Mouse (Mus musculus) heart, adult 2 months (tissue): Measurements from ENCODE around the gene Iffo2. TPM values are rescaled to one million over a fixed set of nuclear protein-coding genes. Genes with fewer than 3 reads are reported as not detected.

ENCODE experiments used
- DNase-seq, 2 experiments: peaks; one replicate each; pipeline ENCODE4 v3.0.0; 2021
- H3K27ac ChIP-seq: fragments of 200-600 bp; 2 replicates; pipeline ENCODE4 v1.8.1; 2022
- H3K27me3 ChIP-seq: fragments of 200-500 bp; 2 replicates; pipeline ENCODE4 v1.6.1; 2012; ENCODE audit warnings: mild to moderate bottlenecking, low read length, inconsistent platforms, mixed read lengths; ENCODE audit not compliant: control insufficient read depth, insufficient read depth
- H3K36me3 ChIP-seq: fragments of 200-500 bp; 2 replicates; pipeline ENCODE4 v1.6.1; 2012; ENCODE audit warnings: low read length, inconsistent platforms; ENCODE audit not compliant: control insufficient read depth, insufficient read depth
- H3K4me1 ChIP-seq: fragments of 200-500 bp; 2 replicates; pipeline ENCODE4 v1.6.1; 2011; ENCODE audit warnings: low read length; ENCODE audit not compliant: control insufficient read depth, insufficient read depth
- H3K4me3 ChIP-seq: fragments of 200-600 bp; 2 replicates; pipeline ENCODE4 v1.8.1; 2022
- H3K79me2 ChIP-seq: fragments of 200-500 bp; replicated peaks from 2 replicates; pipeline ENCODE4 v1.6.1; 2012; ENCODE audit warnings: mild to moderate bottlenecking, inconsistent platforms, low read length, moderate library complexity, mixed read lengths; ENCODE audit not compliant: control insufficient read depth, insufficient read depth
- H3K9ac ChIP-seq: fragments of 200-500 bp; 2 replicates; pipeline ENCODE4 v1.6.1; 2012; ENCODE audit warnings: low read depth, mild to moderate bottlenecking, control low read depth, inconsistent platforms, low read length, mixed read lengths
- CTCF ChIP-seq: fragments of 200-600 bp; IDR thresholded peaks from 2 replicates; pipeline ENCODE4 v1.8.1; 2022; ENCODE audit warnings: antibody characterized with exemption, mild to moderate bottlenecking, moderate library complexity
- EP300 ChIP-seq: fragments of 200-500 bp; IDR thresholded peaks from 2 replicates; pipeline ENCODE4 v1.6.1; 2011; ENCODE audit warnings: low read depth, low read length, control low read depth; ENCODE audit not compliant: insufficient read depth
- POLR2A ChIP-seq: fragments of 200-500 bp; IDR thresholded peaks from 2 replicates; pipeline ENCODE4 v1.6.1; 2011; ENCODE audit warnings: mild to moderate bottlenecking, low read depth, low read length, control low read depth; ENCODE audit not compliant: insufficient read depth
- WGBS: fragments of 180-500 bp; shearing (Covaris S2); methylation state at CpG from one replicate; pipeline ENCODE4 v1.1.7; 2018; 5-methylcytosine and 5-hydroxymethylcytosine counted together
- intact Hi-C: fragments of 180-260 bp; cut with DNase I; formaldehyde crosslinking; loops from one replicate; pipeline ENCODE4 v1.15.1; 2025
- polyA plus RNA-seq: library from polyadenylated mRNA; depleted of rRNA; stranded (reverse); fragments of >200 nt; gene quantifications from 2 replicates; pipeline ENCODE4 v1.2.3, GENCODE M21; 2012
- total RNA-seq, 2 experiments: library from RNA; stranded (reverse); gene quantifications; 2 replicates each; pipeline ENCODE4 v1.2.3; 2021

Iffo2 gene
- total and polyA plus RNA-seq, 3 experiments: 3.1 to 5.0 (median 4.9) TPM

DNA sequence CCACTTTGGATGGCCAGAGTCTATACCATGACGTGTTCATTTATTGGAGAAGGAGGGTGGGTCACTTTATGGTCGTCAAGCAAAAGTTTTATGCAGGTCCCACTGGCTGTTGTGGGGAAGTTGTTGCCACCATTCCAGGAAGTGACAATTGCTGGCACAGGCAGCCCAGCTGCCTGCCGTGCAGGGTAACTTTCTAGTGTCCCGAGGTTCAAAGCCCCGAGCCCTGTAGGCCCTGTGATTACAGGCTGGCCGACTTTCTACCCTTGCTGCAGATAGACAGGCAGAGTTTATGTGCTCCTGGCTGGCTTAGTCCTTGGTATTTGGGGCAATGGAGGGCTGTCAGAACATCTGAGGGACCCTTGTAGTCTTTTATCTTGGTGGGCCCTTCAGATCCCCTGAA, 49.1 kb downstream of the Iffo2 start:
- H3K27me3 ChIP-seq: no peaks in the 10 kb centered on the region
- peaks cover 9% of the 10 kb centered on the region for H3K79me2 ChIP-seq
- no peak for DNase-seq
- TF ChIP-seq CTCF (no peak), EP300 (no peak), POLR2A (no peak)
- peak overlapping the region; percentile 85 for H3K27ac ChIP-seq
- WGBS: 35% methylated on average over 6 of the region's 6 CpGs
- no peak overlapping the region; the same call in 1 of the 2 replicates for H3K9ac ChIP-seq
- peaks cover 31% of the 10 kb centered on the region for H3K4me1 ChIP-seq
- H3K36me3 ChIP-seq: no peaks in the 10 kb centered on the region
- no peak overlapping the region for H3K4me3 ChIP-seq
- intact Hi-C loops: no loop called here

GRCm38 (mm10) chr4:139580663-139581336, 50.5 kb downstream of the Iffo2 start:
- 12% methylated on average over 15 of the region's 15 CpGs for WGBS
- no peaks in the 10 kb centered on the region for H3K27me3 ChIP-seq
- H3K4me3 ChIP-seq: peak overlapping the region; percentile 36
- TF ChIP-seq POLR2A: no peak
- TF ChIP-seq EP300: 0 out of 2 replicates have a peak, but pooled peaks have one; percentile 16
- peak overlapping the region; percentile 85 for H3K27ac ChIP-seq
- H3K9ac ChIP-seq: peak overlapping the region; percentile 18
- no peaks in the 10 kb centered on the region for H3K36me3 ChIP-seq
- intact Hi-C loops: loop anchor here (2.0 kb wide), 1 partner anchor 18 kb away; no protein-coding TSS in a partner anchor
- peak in 1 of 2 experiments; percentile 70 for DNase-seq
- peaks cover 3% of the 10 kb centered on the region for H3K79me2 ChIP-seq
- H3K4me1 ChIP-seq: peaks cover 32% of the 10 kb centered on the region

DNA sequence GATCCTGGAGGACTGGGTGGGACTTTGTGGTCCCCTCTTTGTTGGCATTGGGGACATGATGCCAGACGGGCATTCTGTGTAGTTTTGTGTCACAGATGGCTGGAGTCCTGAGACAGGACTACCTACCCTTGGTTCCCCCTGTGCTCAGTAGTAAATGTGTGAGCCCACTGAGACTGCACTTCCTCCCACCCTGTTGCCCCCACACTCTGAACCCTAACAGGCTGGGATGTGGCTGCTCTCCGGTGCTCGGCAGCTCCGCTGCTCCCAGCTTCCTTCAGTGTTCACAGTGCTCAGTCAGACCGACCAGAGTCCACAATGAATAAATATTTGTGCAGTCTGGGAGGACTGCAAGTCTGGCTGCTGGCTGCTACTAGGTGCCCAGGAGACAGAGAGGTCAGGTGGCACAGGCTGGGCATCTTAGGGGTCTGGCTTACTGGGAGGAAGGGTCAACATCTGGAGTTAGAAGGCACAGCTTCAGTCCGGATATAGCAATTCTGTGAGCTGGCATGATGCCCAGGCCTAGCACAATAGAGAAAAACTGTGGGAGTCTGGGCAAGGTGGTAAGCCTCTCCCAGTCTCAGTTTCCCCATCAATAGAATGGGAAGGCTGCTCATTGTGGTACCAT, 51.2 kb downstream of the Iffo2 start:
- H3K27ac ChIP-seq: peak overlapping the region; percentile 85
- peaks cover 30% of the 10 kb centered on the region for H3K4me1 ChIP-seq
- H3K9ac ChIP-seq: no peak overlapping the region; the same call in 1 of the 2 replicates
- peak overlapping the region; percentile 36; the same call in 1 of the 2 replicates for H3K4me3 ChIP-seq
- TF ChIP-seq EP300: no peak
- no peak for TF ChIP-seq POLR2A
- TF ChIP-seq CTCF: no peak
- DNase-seq: peak in 1 of 2 experiments; percentile 51
- peaks cover 1% of the 10 kb centered on the region; the same call in 1 of the 2 replicates for H3K79me2 ChIP-seq
- intact Hi-C loops: loop anchor here (2.0 kb wide), 1 partner anchor 17 kb away; no protein-coding TSS in a partner anchor
- no peaks in the 10 kb centered on the region for H3K27me3 ChIP-seq
- no peaks in the 10 kb centered on the region for H3K36me3 ChIP-seq
- 17% methylated on average over 6 of the region's 6 CpGs for WGBS

GRCm38 (mm10) chr4:139582346-139582745, 52.0 kb downstream of the Iffo2 start:
- H3K27ac ChIP-seq: peak overlapping the region; percentile 51
- no peak for DNase-seq
- WGBS: 69% methylated on average over 6 of the region's 6 CpGs

DNA sequence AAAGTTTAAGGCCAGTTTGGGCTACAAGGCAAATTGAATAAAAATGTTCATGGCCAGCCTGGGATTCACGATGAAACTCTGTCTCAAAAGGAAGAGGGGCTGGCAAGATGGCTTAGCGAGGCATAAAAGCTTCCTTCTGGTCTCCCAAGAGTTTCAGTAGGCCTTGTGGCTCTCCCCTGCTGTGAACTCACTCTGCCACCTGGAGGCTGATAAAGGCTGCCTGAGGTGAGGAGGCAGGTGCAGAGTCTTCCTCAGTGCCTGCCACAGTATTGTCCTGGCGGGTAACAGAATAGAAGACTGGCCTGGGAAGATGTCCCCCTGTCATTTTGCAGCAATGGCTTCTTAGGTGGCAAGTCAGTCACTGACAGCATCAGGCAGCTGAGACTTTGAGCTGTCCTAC, 52.6 kb downstream of the Iffo2 start:
- 53% methylated on average over 3 of the region's 3 CpGs for WGBS

More at GRCm38 (mm10) chr4:139582346-139582745, 52.0 kb downstream of the Iffo2 start:
- Histone ChIP-seq H3K4me1 (peaks cover 30% of the 10 kb centered on the region), H3K4me3 (no peak overlapping the region), H3K27me3 (no peaks in the 10 kb centered on the region), H3K9ac (no peak overlapping the region), H3K36me3 (no peaks in the 10 kb centered on the region), H3K79me2 (no peaks in the 10 kb centered on the region)
- intact Hi-C loops: no loop called here
- TF ChIP-seq POLR2A (no peak), CTCF (no peak), EP300 (no peak)

More for the DNA sequence above, 52.6 kb downstream of the Iffo2 start:
- intact Hi-C loops: no loop called here
- H3K27ac ChIP-seq: no peak overlapping the region; the same call in 1 of the 2 replicates
- H3K4me3 ChIP-seq: no peak overlapping the region
- no peak overlapping the region for H3K9ac ChIP-seq
- H3K27me3 ChIP-seq: no peaks in the 10 kb centered on the region
- no peaks in the 10 kb centered on the region for H3K36me3 ChIP-seq
- peaks cover 35% of the 10 kb centered on the region for H3K4me1 ChIP-seq
- H3K79me2 ChIP-seq: 0 out of 2 replicates have a peak, but pooled peaks cover 1% of the 10 kb centered on the region
- no peak for DNase-seq
- TF ChIP-seq CTCF (peak; percentile 18; the same call in 1 of the 2 replicates), POLR2A (no peak)
